Mouse (Mus musculus): ENCODE data around the gene Vps13c. TPM values are rescaled to one million over a fixed set of nuclear protein-coding genes. Genes with fewer than 3 reads are reported as not detected.

Gene Vps13c
- total and polyA plus RNA-seq, 3 experiments, result 10.8 to 25.7 (median 18.4) TPM

DNA sequence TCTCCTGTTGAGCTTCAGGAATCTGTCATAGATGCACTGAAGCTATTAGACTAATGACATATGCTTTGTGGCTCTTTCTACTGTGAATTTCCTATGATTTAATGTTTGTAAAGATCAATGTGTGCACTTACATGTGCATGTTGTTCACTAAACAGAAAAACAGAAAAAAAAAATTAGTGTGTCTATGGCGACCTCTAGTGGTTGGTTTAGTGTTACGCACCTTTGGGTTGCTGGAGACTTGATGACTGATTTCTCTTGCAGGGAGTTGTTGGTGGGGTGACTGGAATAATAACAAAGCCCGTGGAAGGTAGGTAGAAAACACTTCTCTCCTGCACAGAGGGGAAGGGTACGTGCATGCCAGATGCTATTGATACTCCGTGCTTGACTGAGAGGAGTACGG lies 133.3 kb downstream of the Vps13c start:
- Histone ChIP-seq H3K27me3 (replicated peaks) (no peaks in the 10 kb centered on the region), H3K9me3 (replicated peaks; ENCODE audit: low read length) (no peaks in the 10 kb centered on the region), H3K79me2 (replicated peaks; ENCODE audit: control insufficient read depth, extremely low read depth, insufficient read depth, poor library complexity, severe bottlenecking) (no peaks in the 10 kb centered on the region), H3K4me1 (ENCODE audit: control insufficient read depth in 1 of 2, insufficient read depth in 2 of 2) (peaks cover 0 to 15% of the 10 kb centered on the region in 2 experiments; a peak in 2 of 4 replicates), H3K27ac (ENCODE audit: insufficient read depth, low read depth) (no peak overlapping the region), H3K4me3 (replicated peaks in 1 of 3; ENCODE audit: low read depth in 2 of 3, low read length in 2 of 3, poor library complexity in 1 of 3) (no peak overlapping the region), H3K9ac (ENCODE audit: insufficient read depth, low read depth) (no peak overlapping the region), H3K4me2 (ENCODE audit: insufficient read depth, low read depth, poor library complexity, severe bottlenecking) (no peak overlapping the region), H3K36me3 (replicated peaks in 1 of 2; ENCODE audit: control insufficient read depth in 1 of 2, insufficient read depth in 1 of 2, low read length in 1 of 2) (peaks cover 23 to 54% of the 10 kb centered on the region in 2 experiments)
- dilution Hi-C loops (cut with MboI; ENCODE audit: extremely low pct_ligation_motif_present, extremely low pct_unique_long_range_greater_than_20kb, low sequenced_read_pairs), result no loop called here
- no peak for TF ChIP-seq JUND (conservative IDR thresholded peaks at IDR 0.05; ENCODE audit: low read depth, low read length)
- no peak for TF ChIP-seq UBTF (IDR thresholded peaks at IDR 0.05; ENCODE audit: low read depth, low read length)
- no peak for TF ChIP-seq PAX5 (IDR thresholded peaks at IDR 0.05; ENCODE audit: low read length)
- TF ChIP-seq ZNF384 (IDR thresholded peaks at IDR 0.05; ENCODE audit: low read depth, low read length), result peak; percentile 91
- no peak for TF ChIP-seq NELFE (IDR thresholded peaks at IDR 0.05; ENCODE audit: low read depth, low read length)
- TF ChIP-seq MXI1 (IDR thresholded peaks at IDR 0.05; ENCODE audit: low read depth, low read length), result no peak
- no peak for TF ChIP-seq IRF4 (IDR thresholded peaks at IDR 0.05; ENCODE audit: low read depth, low read length)
- TF ChIP-seq KAT2A (IDR thresholded peaks at IDR 0.05; ENCODE audit: insufficient replicate concordance, low read length), result no peak
- TF ChIP-seq MAZ (IDR thresholded peaks at IDR 0.05; ENCODE audit: low read depth, low read length), result no peak
- peak; percentile 75 for TF ChIP-seq RAD21 (IDR thresholded peaks at IDR 0.05; ENCODE audit: low read depth, low read length)
- TF ChIP-seq NRF1 (IDR thresholded peaks at IDR 0.05; ENCODE audit: low read depth, low read length), result no peak
- no peak for TF ChIP-seq MAX (IDR thresholded peaks at IDR 0.05; ENCODE audit: low read length)
- no peak for TF ChIP-seq HCFC1 (IDR thresholded peaks at IDR 0.05; ENCODE audit: low read depth, low read length)
- no peak for TF ChIP-seq MYC (IDR thresholded peaks at IDR 0.05; ENCODE audit: low read depth, low read length)
- TF ChIP-seq SIN3A (IDR thresholded peaks at IDR 0.05; ENCODE audit: low read length), result no peak
- no peak for TF ChIP-seq MAFK (IDR thresholded peaks at IDR 0.05; ENCODE audit: insufficient replicate concordance, low read length)
- TF ChIP-seq CHD1 (IDR thresholded peaks at IDR 0.05; ENCODE audit: low read depth, low read length), result no peak
- TF ChIP-seq CTCF (conservative IDR thresholded peaks at IDR 0.05 in 1 of 2, IDR thresholded peaks at IDR 0.05 in 1 of 2; ENCODE audit: low read depth in 2 of 2, low read length in 2 of 2), result peak; percentile 82 to 91
- no peak for TF ChIP-seq TBP (conservative IDR thresholded peaks at IDR 0.05; ENCODE audit: low read depth, low read length)
- no peak for TF ChIP-seq USF1 (IDR thresholded peaks at IDR 0.05; ENCODE audit: low read depth, low read length)
- TF ChIP-seq JUN (IDR thresholded peaks at IDR 0.05; ENCODE audit: insufficient read depth, low read depth, low read length), result no peak
- TF ChIP-seq EP300 (IDR thresholded peaks at IDR 0.05; ENCODE audit: low read length), result no peak
- TF ChIP-seq ZC3H11A (IDR thresholded peaks at IDR 0.05; ENCODE audit: low read depth, low read length), result no peak
- no peak for TF ChIP-seq RCOR1 (conservative IDR thresholded peaks at IDR 0.05; ENCODE audit: low read depth, low read length)
- TF ChIP-seq USF2 (conservative IDR thresholded peaks at IDR 0.05; ENCODE audit: low read depth, low read length), result no peak
- no peak for TF ChIP-seq ZKSCAN1 (IDR thresholded peaks at IDR 0.05; ENCODE audit: borderline replicate concordance, low read depth, low read length)
- TF ChIP-seq GABPA (IDR thresholded peaks at IDR 0.05; ENCODE audit: insufficient replicate concordance, low read depth, low read length), result no peak
- peak; percentile 66 for TF ChIP-seq SMC3 (IDR thresholded peaks at IDR 0.05; ENCODE audit: low read depth, low read length)
- in situ Hi-C loops (cut with MboI; ENCODE audit: low pct_ligation_motif_present, low pct_unique_long_range_greater_than_20kb, low sequenced_read_pairs), result loop anchor here (10.0 kb wide), 1 partner anchor 159 kb away; no protein-coding TSS in a partner anchor
- peak; percentile 49 for DNase-seq (ENCODE audit: extremely low read depth)
